Mouse (Mus musculus) bone marrow macrophage, adult 2 months (primary cell): ENCODE measurements at regions not wholly inside any gene's neighbourhood (a gene's known extent, or its start where the extent isn't known, plus 50 kb on each side); places are given as distances from the start of the nearest gene placed in this dataset.

Experiments used
- CTCF ChIP-seq: IDR thresholded peaks from 2 replicates; pipeline ENCODE4 v1.5.1; 2012; ENCODE audit warnings: low read depth, mild to moderate bottlenecking, low read length, moderate library complexity
- POLR2A ChIP-seq: IDR thresholded peaks from 2 replicates; pipeline ENCODE4 v1.6.1; 2012; ENCODE audit warnings: mild to moderate bottlenecking, low read depth, low read length, borderline replicate concordance

DNA sequence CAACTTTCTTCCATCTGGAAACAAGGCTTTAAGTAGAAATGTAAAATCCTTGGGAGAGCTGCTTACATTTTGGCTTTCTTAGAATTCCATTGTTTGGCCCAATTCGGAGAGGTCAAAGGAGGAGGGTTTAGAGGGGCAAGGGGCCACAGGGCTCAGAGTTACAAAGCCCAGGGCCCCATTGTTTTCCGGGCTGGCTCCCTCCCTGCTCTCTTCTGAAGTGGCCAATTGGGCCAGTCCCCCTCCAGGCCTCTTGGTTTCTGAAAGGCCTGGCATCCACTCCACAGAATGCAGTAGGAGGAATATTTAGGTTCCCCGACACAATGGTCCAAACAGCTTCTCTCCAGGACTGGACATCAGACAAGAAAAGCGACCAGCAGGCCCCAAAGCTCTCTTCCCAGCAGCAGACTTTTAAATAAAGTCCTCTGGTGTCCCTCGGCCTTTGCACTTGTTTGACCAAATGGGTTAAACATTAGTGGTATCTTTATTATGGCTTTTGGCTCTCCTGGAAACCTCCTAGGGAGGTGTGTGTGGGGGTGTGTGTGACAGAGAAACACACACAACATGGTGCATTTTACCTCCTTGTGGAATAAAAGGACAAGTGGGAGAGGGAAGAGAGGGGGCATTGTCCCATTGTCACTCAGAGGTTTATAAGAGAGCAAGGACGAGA, 456.6 kb downstream of the Wdr11 start:
- no peak for TF ChIP-seq CTCF
- no peak for TF ChIP-seq POLR2A
